Mouse (Mus musculus) G1E (cell line): Measurements from ENCODE around the gene Dennd1a. TPM values are rescaled to one million over a fixed set of nuclear protein-coding genes. Genes with fewer than 3 reads are reported as not detected.

Experiments used
- ATAC-seq: 2 replicates; pipeline ENCODE4 v1.8.0; 2016; ENCODE audit warnings: mild to moderate bottlenecking; ENCODE audit not compliant: insufficient number of reproducible peaks, poor library complexity, low FRiP score, severe bottlenecking; ENCODE audit errors: extremely low read depth
- DNase-seq: peaks from one replicate; pipeline ENCODE4 v3.0.0; 2012; ENCODE audit warnings: low spot score
- H3K27me3 ChIP-seq: 2 replicates; pipeline ENCODE4 v1.6.1; 2012; ENCODE audit warnings: mild to moderate bottlenecking, low read length, inconsistent platforms; ENCODE audit not compliant: insufficient read depth
- H3K36me3 ChIP-seq: replicated peaks from 2 replicates; pipeline ENCODE3; 2012; ENCODE audit warnings: mild to moderate bottlenecking, inconsistent platforms
- H3K4me1 ChIP-seq: 2 replicates; pipeline ENCODE4 v1.6.1; 2012; ENCODE audit warnings: low read depth, low read length, inconsistent platforms, mixed read lengths; ENCODE audit not compliant: insufficient read depth
- H3K4me3 ChIP-seq: 2 replicates; pipeline ENCODE4 v1.5.1; 2012; ENCODE audit warnings: low read depth, mild to moderate bottlenecking, inconsistent platforms, low read length, moderate library complexity, mixed read lengths
- H3K9me3 ChIP-seq: replicated peaks from 2 replicates; pipeline ENCODE4 v1.6.1; 2012; ENCODE audit warnings: inconsistent platforms
- CTCF ChIP-seq: IDR thresholded peaks from 2 replicates; pipeline ENCODE4 v1.5.1; 2012; ENCODE audit warnings: low read depth, low read length, inconsistent platforms, mixed read lengths
- GATA1 ChIP-seq: IDR thresholded peaks from 2 replicates; pipeline ENCODE4 v1.6.1; 2012; ENCODE audit warnings: borderline replicate concordance, low read length, inconsistent platforms, mixed read lengths
- GATA2 ChIP-seq: IDR thresholded peaks from 2 replicates; pipeline ENCODE4 v1.6.1; 2012; ENCODE audit warnings: low read depth, low read length, inconsistent platforms, borderline replicate concordance
- POLR2AphosphoS5 ChIP-seq: IDR thresholded peaks from 2 replicates; pipeline ENCODE4 v1.6.1; 2012; ENCODE audit warnings: low read depth, low read length, inconsistent platforms; ENCODE audit not compliant: insufficient replicate concordance
- TAL1 ChIP-seq: conservative IDR thresholded peaks from 2 replicates; pipeline ENCODE4 v1.6.1; 2012; ENCODE audit warnings: low read depth, low read length, inconsistent platforms, mixed read lengths
- polyA plus RNA-seq: library from polyadenylated mRNA; stranded (reverse); fragments of >175 nt; gene quantifications from 2 replicates; pipeline ENCODE4 v1.2.3, GENCODE M21; 2012
- total RNA-seq, 2 experiments: library from RNA; stranded (forward) in 1 of 2; stranded (reverse) in 1 of 2; fragments of 200-1000 nt in 1 of 2; fragments of >200 nt in 1 of 2; fragmentation: Nextera tagmentation in 1 of 2; gene quantifications; 2 replicates each; pipeline ENCODE4 v1.2.3; 2014 to 2017

Dennd1a gene
- total and polyA plus RNA-seq, 3 experiments = 25.5 to 78.7 (median 71.0) TPM

DNA sequence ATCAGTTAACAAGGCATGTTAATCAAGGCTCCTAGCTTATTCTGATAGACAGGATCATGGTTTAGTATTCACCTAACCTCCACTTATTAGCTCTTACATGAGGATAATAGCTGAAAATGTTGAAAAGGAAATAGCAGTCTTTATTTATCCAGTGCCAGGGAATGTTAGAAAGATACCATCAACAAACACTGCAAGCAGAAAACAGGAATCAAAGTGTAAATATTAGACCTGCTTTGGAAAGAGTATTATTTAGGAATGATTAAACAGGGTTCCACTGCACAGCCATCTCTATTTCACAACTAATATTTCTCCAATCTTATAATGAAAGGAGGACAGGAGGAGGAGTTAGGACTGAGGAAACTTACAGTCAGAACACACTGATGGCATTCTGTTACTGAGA, 142.4 kb downstream of the Dennd1a start:
- DNase-seq (no peak), ATAC-seq (no peak)
- no peaks in the 10 kb centered on the region for H3K9me3 ChIP-seq
- peaks cover 3% of the 10 kb centered on the region for H3K36me3 ChIP-seq
- H3K4me1 ChIP-seq = peaks cover 69% of the 10 kb centered on the region
- no peak for TF ChIP-seq POLR2AphosphoS5
- no peak for TF ChIP-seq TAL1
- TF ChIP-seq GATA1 = no peak
- TF ChIP-seq GATA2 = no peak
- no peak for TF ChIP-seq CTCF
- H3K27me3 ChIP-seq = no peaks in the 10 kb centered on the region
- no peak overlapping the region for H3K4me3 ChIP-seq

GRCm38 (mm10) chr2:38144067-38144779, 143.0 kb downstream of the Dennd1a start:
- Histone ChIP-seq H3K36me3 (peaks cover 3% of the 10 kb centered on the region), H3K4me3 (no peak overlapping the region), H3K9me3 (no peaks in the 10 kb centered on the region), H3K4me1 (peaks cover 68% of the 10 kb centered on the region), H3K27me3 (no peaks in the 10 kb centered on the region)
- DNase-seq (no peak), ATAC-seq (no peak)
- TF ChIP-seq POLR2AphosphoS5 = no peak
- TF ChIP-seq GATA1 = no peak
- no peak for TF ChIP-seq TAL1
- TF ChIP-seq CTCF = no peak
- no peak for TF ChIP-seq GATA2

DNA sequence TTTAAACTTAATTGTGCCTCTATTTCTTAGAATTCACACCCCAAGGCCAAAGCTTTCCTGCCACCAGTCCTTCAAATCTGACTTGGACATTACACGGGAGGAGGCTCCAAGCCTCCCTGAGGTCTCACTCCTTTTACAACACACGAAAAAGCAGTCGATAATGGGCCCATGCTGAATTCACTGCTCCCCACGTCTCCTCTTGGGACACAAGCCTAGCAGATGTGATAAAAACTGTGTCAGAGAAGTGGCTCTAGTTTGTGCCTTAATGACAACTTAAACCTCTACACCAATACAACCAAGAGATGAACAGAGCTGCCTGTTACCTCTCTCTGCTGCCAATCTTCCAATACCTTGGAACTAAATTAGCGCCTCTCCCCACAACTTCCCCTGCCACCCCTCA, 144.3 kb downstream of the Dennd1a start:
- TF ChIP-seq TAL1 = no peak
- no peak for TF ChIP-seq POLR2AphosphoS5
- TF ChIP-seq GATA2 = no peak
- TF ChIP-seq GATA1 = no peak
- TF ChIP-seq CTCF = no peak
- Histone ChIP-seq H3K4me1 (peaks cover 62% of the 10 kb centered on the region), H3K27me3 (no peaks in the 10 kb centered on the region), H3K4me3 (no peak overlapping the region; the same call in 1 of the 2 replicates), H3K9me3 (no peaks in the 10 kb centered on the region), H3K36me3 (peaks cover 3% of the 10 kb centered on the region)
- DNase-seq = no peak
- no peak for ATAC-seq

- ATAC-seq = no peak
- no peak for TF ChIP-seq CTCF
- TF ChIP-seq GATA2 = no peak
- TF ChIP-seq TAL1 = no peak
- no peak for TF ChIP-seq GATA1
- TF ChIP-seq POLR2AphosphoS5 = no peak
Measured at GRCm38 (mm10) chr2:38142210-38142609, 145.0 kb downstream of the Dennd1a start.

GRCm38 (mm10) chr2:38139536-38139935, 147.7 kb downstream of the Dennd1a start:
- Histone ChIP-seq H3K4me3 (no peak overlapping the region), H3K4me1 (peaks cover 44% of the 10 kb centered on the region), H3K27me3 (no peaks in the 10 kb centered on the region), H3K9me3 (no peaks in the 10 kb centered on the region), H3K36me3 (peaks cover 2% of the 10 kb centered on the region)
- TF ChIP-seq POLR2AphosphoS5 (no peak), CTCF (no peak), GATA1 (no peak), TAL1 (no peak), GATA2 (no peak)
- ATAC-seq (no peak), DNase-seq (no peak)

More at GRCm38 (mm10) chr2:38142210-38142609, 145.0 kb downstream of the Dennd1a start:
- Histone ChIP-seq H3K4me1 (peaks cover 58% of the 10 kb centered on the region), H3K9me3 (no peaks in the 10 kb centered on the region), H3K36me3 (peaks cover under 1% of the 10 kb centered on the region), H3K27me3 (no peaks in the 10 kb centered on the region), H3K4me3 (no peak overlapping the region)
- DNase-seq = no peak

- ATAC-seq (no peak), DNase-seq (no peak)
- no peaks in the 10 kb centered on the region for H3K27me3 ChIP-seq
- no peak for TF ChIP-seq CTCF
- TF ChIP-seq GATA1 = no peak
- TF ChIP-seq POLR2AphosphoS5 = no peak
- no peak for TF ChIP-seq GATA2
- TF ChIP-seq TAL1 = no peak
- no peak overlapping the region for H3K4me3 ChIP-seq
- H3K9me3 ChIP-seq = no peaks in the 10 kb centered on the region
- peaks cover 9% of the 10 kb centered on the region for H3K36me3 ChIP-seq
- H3K4me1 ChIP-seq = peaks cover 48% of the 10 kb centered on the region
Measured at GRCm38 (mm10) chr2:38137086-38137485, 150.1 kb downstream of the Dennd1a start.
